21 mouse cellular contexts compared by ENCODE assay signal in genomic region chr3:97262235-97262634, GRCm38 (mm10). TPM values are rescaled to one million over a fixed set of nuclear protein-coding genes. Genes with fewer than 3 reads are reported as not detected.
A peak's percentile ranks its signal among the peaks of the same experiment; 100 is the strongest.
DNase-seq lines count a peak whose midpoint lies in the region; TF ChIP-seq lines count a peak whose summit lies in the region.
"Had no signal": no experiment of that assay in that cellular context is flagged by ENCODE, and none has a peak within 500 bp of the region (broad histone marks: within the 10 kb centered on the region; RNA-seq: fewer than 3 reads in every experiment).

No protein-coding gene starts in this region.

- no peak for TF ChIP-seq POLR2A in kidney, adult 2 months (IDR thresholded peaks at IDR 0.05; ENCODE audit: low read depth, low read length)
- no peak for TF ChIP-seq POLR2A in thymus, adult 2 months (IDR thresholded peaks at IDR 0.05; ENCODE audit: control insufficient read depth, extremely low read depth, insufficient read depth, low read length, poor library complexity)

- H3K27me3 ChIP-seq in kidney, adult 2 months (replicated peaks; ENCODE audit: control insufficient read depth, insufficient read depth, low read length): no peaks in the 10 kb centered on the region
- no peaks in the 10 kb centered on the region for H3K27me3 ChIP-seq in thymus, adult 2 months (ENCODE audit: control insufficient read depth, insufficient read depth, low read length)
- H3K27me3 ChIP-seq: embryonic facial prominence, embryonic 12.5 days; hindbrain, embryonic 12.5 days; liver, embryonic 13.5 days; megakaryocyte, embryonic 14.5 days had no signal

- H3K27ac ChIP-seq in kidney, adult 2 months (ENCODE audit: insufficient read depth, low read depth, low read length): no peak overlapping the region
- H3K27ac ChIP-seq in thymus, adult 2 months (ENCODE audit: control insufficient read depth, insufficient read depth, low read length): no peak overlapping the region
- H3K27ac ChIP-seq: embryonic facial prominence, embryonic 12.5 days; hindbrain, embryonic 12.5 days; liver, embryonic 13.5 days had no signal

- 100% methylated on average over 1 of the region's 1 CpGs for WGBS in kidney, adult 2 months
- 93% methylated on average over 1 of the region's 1 CpGs for WGBS in thymus, adult 2 months

- H3K36me3 ChIP-seq in kidney, adult 2 months (ENCODE audit: control insufficient read depth, insufficient read depth, low read length): no peaks in the 10 kb centered on the region
- H3K36me3 ChIP-seq in thymus, adult 2 months (ENCODE audit: control insufficient read depth, insufficient read depth, low read length): no peaks in the 10 kb centered on the region
- H3K36me3 ChIP-seq: G1E; liver, embryonic 13.5 days had no signal

- DNase-seq in kidney, adult 2 months: no peak
- DNase-seq in kidney, adult 18-20 months: no peak
- DNase-seq in thymus, adult 2 months: peak; percentile 4
- DNase-seq in thymus, postnatal 25 days: no peak
- DNase-seq in R1 (ENCODE audit: low read depth, low spot score): peak; percentile 66
- peak; percentile 31 for DNase-seq in testis, postnatal 14 days (ENCODE audit: low spot score)
- DNase-seq in adrenal gland, adult 8-10 months: no peak
- DNase-seq: adrenal gland, postnatal 25 days; cerebellum, adult 8-10 months; forebrain, postnatal 0 days; heart, adult 18-20 months; kidney, adult 11 months; kidney, postnatal 36 days; liver, embryonic 13.5 days; lung, postnatal 14 days; retina, postnatal 1 day; right cerebral cortex, postnatal 4 days had no signal

- no peaks in the 10 kb centered on the region for H3K4me1 ChIP-seq in kidney, adult 2 months (ENCODE audit: control insufficient read depth, insufficient read depth, low read length)
- H3K4me1 ChIP-seq in thymus, adult 2 months (replicated peaks; ENCODE audit: control insufficient read depth, insufficient read depth, low read length): no peaks in the 10 kb centered on the region
- H3K4me1 ChIP-seq: embryonic facial prominence, embryonic 12.5 days; hindbrain, embryonic 12.5 days; liver, embryonic 13.5 days; megakaryocyte, embryonic 14.5 days had no signal

- 0 out of 2 replicates have a peak, but pooled peaks have one; percentile 8 for TF ChIP-seq CTCF in kidney, adult 2 months (conservative IDR thresholded peaks at IDR 0.05; ENCODE audit: insufficient read depth, insufficient read length, low read depth, low read length)
- no peak for TF ChIP-seq CTCF in thymus, adult 2 months (IDR thresholded peaks at IDR 0.05; ENCODE audit: borderline replicate concordance, control insufficient read depth, extremely low read depth, insufficient read depth, low read length, poor library complexity)

- H3K4me3 ChIP-seq in kidney, adult 2 months (ENCODE audit: insufficient read depth, low read depth, low read length): no peak overlapping the region
- H3K4me3 ChIP-seq in thymus, adult 2 months (ENCODE audit: control insufficient read depth, insufficient read depth, low read length): no peak overlapping the region
- H3K4me3 ChIP-seq: embryonic facial prominence, embryonic 12.5 days; hindbrain, embryonic 12.5 days; liver, embryonic 13.5 days; megakaryocyte, embryonic 14.5 days had no signal

RNA-seq across cellular contexts. Expression of gene Bcl9, which starts 35.5 kb away (rescaled TPM):
- polyA plus RNA-seq in kidney, adult 2 months (2012; rRNA removed): 7.6 and 9.0 TPM in 2 replicates
- 22.8 and 25.8 TPM in 2 replicates for polyA plus RNA-seq in thymus, adult 2 months (2012; rRNA removed)
- 10 to 100 TPM; 19.2 to 27.4 (median 25.3) TPM for total RNA-seq in adrenal gland, adult 8-10 months (2022)

Comparison
In these comparisons a context has a peak if more than half of its experiments do, and no peak if none do; other contexts are left out.
1. DNase-seq: peak in thymus, adult 2 months (single experiment), R1 (single experiment) and testis, postnatal 14 days (single experiment); none in kidney, adult 2 months (single experiment), kidney, adult 18-20 months (single experiment), thymus, postnatal 25 days (single experiment) and adrenal gland, adult 8-10 months (single experiment).